Mouse (Mus musculus) embryonic fibroblast, embryonic 13.5 days (primary cell): Measurements from ENCODE around the gene Prox1. TPM values are rescaled to one million over a fixed set of nuclear protein-coding genes. Genes with fewer than 3 reads are reported as not detected.

ENCODE experiments used
- H3K27ac ChIP-seq: 2 replicates; pipeline ENCODE4 v1.5.1; 2012; ENCODE audit warnings: low read length, control low read depth, inconsistent platforms; ENCODE audit not compliant: insufficient read depth
- H3K4me1 ChIP-seq: 2 replicates; pipeline ENCODE4 v1.6.1; 2011; ENCODE audit warnings: low read length; ENCODE audit not compliant: control insufficient read depth, insufficient read depth
- H3K4me3 ChIP-seq: 2 replicates; pipeline ENCODE4 v1.5.1; 2011; ENCODE audit warnings: mild to moderate bottlenecking, control low read depth, low read length; ENCODE audit not compliant: insufficient read depth
- CTCF ChIP-seq: IDR thresholded peaks from 2 replicates; pipeline ENCODE4 v1.5.1; 2011; ENCODE audit warnings: mild to moderate bottlenecking, control low read depth, low read length, moderate library complexity, borderline replicate concordance; ENCODE audit not compliant: insufficient read depth
- POLR2A ChIP-seq: IDR thresholded peaks from 2 replicates; pipeline ENCODE4 v1.6.1; 2011; ENCODE audit warnings: low read depth, mild to moderate bottlenecking, control low read depth, low read length, moderate library complexity
- polyA plus RNA-seq: library from polyadenylated mRNA; stranded (reverse); fragments of >200 nt; gene quantifications from 2 replicates; pipeline ENCODE4 v1.2.4, GENCODE M21; 2011; ENCODE audit warnings: low read depth; ENCODE audit not compliant: missing spikeins, insufficient read length

The Prox1 gene
- 0.23 and 0.35 TPM in 2 replicates for polyA plus RNA-seq

GRCm38 (mm10) chr1:190169911-190170818, at the start of gene Prox1:
Prox1 (minus strand) TSS chr1:190170714.
- no peak for TF ChIP-seq CTCF
- TF ChIP-seq POLR2A = peak; percentile 48; the same call in 1 of the 2 replicates
- no peaks in the 10 kb centered on the region; the same call in 1 of the 2 replicates for H3K4me1 ChIP-seq
- no peak within 1 kb of the TSS for H3K27ac ChIP-seq
- peak within 1 kb of the TSS; percentile 76 for H3K4me3 ChIP-seq

- no peaks in the 10 kb centered on the region for H3K4me1 ChIP-seq
- no peak overlapping the region for H3K27ac ChIP-seq
- H3K4me3 ChIP-seq = no peak overlapping the region
- TF ChIP-seq POLR2A = no peak
Observed at GRCm38 (mm10) chr1:190216621-190217020, 46.1 kb upstream of the Prox1 start.

GRCm38 (mm10) chr1:190214626-190215025, 44.1 kb upstream of the Prox1 start:
- TF ChIP-seq POLR2A (no peak), CTCF (no peak)
- no peaks in the 10 kb centered on the region for H3K4me1 ChIP-seq
- no peak overlapping the region for H3K27ac ChIP-seq
- H3K4me3 ChIP-seq = no peak overlapping the region

DNA sequence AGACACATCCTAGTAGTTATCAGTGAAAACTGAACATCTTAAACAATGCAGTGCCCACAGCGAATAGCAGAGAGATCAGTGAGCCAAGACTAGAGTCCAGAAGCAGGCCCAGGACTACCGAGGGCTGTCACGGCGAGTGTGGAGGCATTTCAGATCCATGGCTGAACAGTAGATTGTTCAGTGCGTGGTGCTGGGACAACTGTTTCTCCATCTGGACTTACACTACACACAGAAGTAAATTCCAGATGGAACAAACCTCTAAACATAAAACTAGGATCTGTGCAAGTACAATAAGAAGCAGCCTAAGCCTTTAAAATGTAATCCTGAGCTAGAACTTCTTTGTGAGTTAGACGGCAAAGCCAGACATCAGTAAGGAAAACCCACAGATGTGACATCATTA, 42.7 kb upstream of the Prox1 start:
- TF ChIP-seq POLR2A = no peak
- no peak for TF ChIP-seq CTCF
- Histone ChIP-seq H3K4me1 (no peaks in the 10 kb centered on the region), H3K4me3 (no peak overlapping the region), H3K27ac (no peak overlapping the region)

DNA sequence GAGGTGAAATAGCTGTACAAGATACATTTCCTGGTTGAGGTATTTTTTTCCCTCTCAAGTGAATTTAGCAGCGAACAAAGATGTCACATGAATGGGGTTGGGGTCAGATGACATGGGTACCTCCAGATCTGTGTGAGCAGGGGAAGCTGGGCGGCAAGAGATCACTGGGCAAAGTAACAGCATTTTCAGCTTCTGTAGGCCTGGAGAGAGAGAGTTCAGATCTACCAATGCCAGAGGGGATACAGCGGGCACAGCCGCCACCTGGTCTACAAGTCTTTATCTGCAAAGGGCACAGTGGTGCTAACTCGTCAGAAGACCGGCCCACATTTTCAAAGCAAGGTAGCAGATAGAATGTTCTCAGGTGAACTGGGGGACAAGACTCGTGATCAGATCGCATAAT, 36.7 kb upstream of the Prox1 start:
- Histone ChIP-seq H3K4me3 (no peak overlapping the region), H3K4me1 (no peaks in the 10 kb centered on the region), H3K27ac (no peak overlapping the region)
- no peak for TF ChIP-seq POLR2A
- TF ChIP-seq CTCF = no peak

GRCm38 (mm10) chr1:190205691-190206090, 35.2 kb upstream of the Prox1 start:
- Histone ChIP-seq H3K27ac (no peak overlapping the region), H3K4me1 (no peaks in the 10 kb centered on the region), H3K4me3 (no peak overlapping the region)
- no peak for TF ChIP-seq CTCF
- no peak for TF ChIP-seq POLR2A

GRCm38 (mm10) chr1:190204378-190205070, 34.0 kb upstream of the Prox1 start:
- Histone ChIP-seq H3K4me3 (no peak overlapping the region), H3K4me1 (no peaks in the 10 kb centered on the region), H3K27ac (no peak overlapping the region)
- TF ChIP-seq CTCF (no peak), POLR2A (no peak)

GRCm38 (mm10) chr1:190201696-190202095, 31.2 kb upstream of the Prox1 start:
- H3K27ac ChIP-seq = no peak overlapping the region
- H3K4me3 ChIP-seq = no peak overlapping the region
- no peaks in the 10 kb centered on the region for H3K4me1 ChIP-seq
- TF ChIP-seq POLR2A (no peak), CTCF (no peak)

- TF ChIP-seq POLR2A (no peak), CTCF (no peak)
Observed at GRCm38 (mm10) chr1:190200996-190201395, 30.5 kb upstream of the Prox1 start.

DNA sequence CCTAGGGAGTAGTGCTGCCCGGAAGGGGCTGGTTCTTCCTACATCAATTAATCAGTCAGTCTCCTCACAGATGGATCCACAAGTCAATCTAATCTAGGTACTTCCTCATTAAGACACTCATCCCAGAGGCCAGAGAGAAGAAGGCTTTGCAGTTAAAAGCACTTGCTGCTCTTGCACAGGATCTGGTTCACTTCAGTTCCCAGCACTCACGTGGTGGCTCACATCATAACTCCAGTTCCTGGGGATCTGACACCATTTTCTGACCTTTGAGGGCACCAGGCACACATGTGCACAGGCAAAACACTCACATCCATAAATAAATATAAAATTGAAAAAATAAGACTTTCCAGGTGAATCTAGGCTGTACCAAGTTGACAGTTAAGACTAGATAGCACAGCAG, 27.7 kb upstream of the Prox1 start:
- Histone ChIP-seq H3K4me1 (no peaks in the 10 kb centered on the region), H3K4me3 (no peak overlapping the region), H3K27ac (no peak overlapping the region)
- no peak for TF ChIP-seq POLR2A
- no peak for TF ChIP-seq CTCF

More at GRCm38 (mm10) chr1:190200996-190201395, 30.5 kb upstream of the Prox1 start:
- H3K4me1 ChIP-seq = no peaks in the 10 kb centered on the region
- H3K27ac ChIP-seq = no peak overlapping the region
- no peak overlapping the region for H3K4me3 ChIP-seq
